25 mouse cellular contexts compared by ENCODE assay signal in genomic region chr19:43519226-43519625, GRCm38 (mm10). TPM values are rescaled to one million over a fixed set of nuclear protein-coding genes. Genes with fewer than 3 reads are reported as not detected.
A peak's percentile ranks its signal among the peaks of the same experiment; 100 is the strongest.
DNase-seq lines count a peak whose midpoint lies in the region; ATAC-seq and TF ChIP-seq lines count a peak whose summit lies in the region.
"Had no signal": no experiment of that assay in that cellular context is flagged by ENCODE, and none has a peak within 500 bp of the region (broad histone marks: within the 10 kb centered on the region; RNA-seq: fewer than 3 reads in every experiment).

No protein-coding gene starts in this region.

- no peak for TF ChIP-seq CTCF in gastrocnemius, adult 2 months (IDR thresholded peaks at IDR 0.05)

- intact Hi-C loops in gastrocnemius, adult 2 months (cut with DNase I) = no loop called here

- H3K27ac ChIP-seq in gastrocnemius, adult 2 months = peak overlapping the region; percentile 66
- H3K27ac ChIP-seq: embryonic facial prominence, embryonic 10.5 days; embryonic facial prominence, embryonic 15.5 days; forebrain, embryonic 13.5 days; heart, embryonic 10.5 days; heart, embryonic 15.5 days; hindbrain, embryonic 14.5 days; midbrain, embryonic 13.5 days had no signal

- ATAC-seq in monocyte, adult 5-6 weeks (replicated peaks; ENCODE audit: insufficient number of reproducible peaks, low FRiP score, low TSS enrichment, poor library complexity, severe bottlenecking) = no peak
- ATAC-seq: forebrain, embryonic 13.5 days; intestine, postnatal 0 days; lung, postnatal 0 days; midbrain, embryonic 13.5 days had no signal

- DNase-seq in gastrocnemius, adult 2 months = peak; percentile 7
- DNase-seq in gastrocnemius, adult 18-20 months (ENCODE audit: low spot score) = no peak
- DNase-seq in left cerebral cortex, adult 18-20 months (ENCODE audit: low spot score in 2 of 2) = peak; percentile 35 to 54
- no peak for DNase-seq in left cerebral cortex, adult 11 months (ENCODE audit: low spot score)
- peak; percentile 17 for DNase-seq in right cerebral cortex, postnatal 14 days
- no peak for DNase-seq in right cerebral cortex, postnatal 25 days
- DNase-seq: adrenal gland, postnatal 25 days; cerebellum, adult 2 months; cerebellum, postnatal 14 days; kidney, adult 9 months; kidney, postnatal 14 days; lung, adult 18-20 months; lung, postnatal 4 days; retina, postnatal 1 day; thymus, postnatal 4 days had no signal

- H3K4me3 ChIP-seq in gastrocnemius, adult 2 months = peak overlapping the region; percentile 41
- H3K4me3 ChIP-seq: embryonic facial prominence, embryonic 10.5 days; embryonic facial prominence, embryonic 15.5 days; forebrain, embryonic 13.5 days; heart, embryonic 10.5 days; heart, embryonic 15.5 days; midbrain, embryonic 13.5 days had no signal

RNA-seq across cellular contexts. Expression of gene Got1, which starts 5.2 kb away (rescaled TPM):
- 100 to 1,000 TPM; 316 to 792 TPM for total RNA-seq in gastrocnemius, adult 2 months (2021)
- 100 to 1,000 TPM; 394 to 432 TPM for total RNA-seq in gastrocnemius, adult 18-20 months (2021)
- total RNA-seq in left cerebral cortex, adult 18-20 months (2021) = 100 to 1,000 TPM; 407 to 417 TPM
- 8.9 to 15.1 TPM (median 11.3 TPM) in 3 replicates for total RNA-seq in monocyte, adult 5-6 weeks (2017)

Comparison
In these comparisons a context has a peak if more than half of its experiments do, and no peak if none do; other contexts are left out.
1. DNase-seq: peak in gastrocnemius, adult 2 months (single experiment), left cerebral cortex, adult 18-20 months (2 of 2) and right cerebral cortex, postnatal 14 days (single experiment); none in gastrocnemius, adult 18-20 months (single experiment), left cerebral cortex, adult 11 months (single experiment) and right cerebral cortex, postnatal 25 days (single experiment).
2. RNA of gene Got1, which starts 5.2 kb away (total RNA-seq): 316 to 792 TPM in gastrocnemius, adult 2 months, 394 to 432 TPM in gastrocnemius, adult 18-20 months and 407 to 417 TPM in left cerebral cortex, adult 18-20 months; 8.9 to 15.1 TPM in monocyte, adult 5-6 weeks; every median in the first group is over 10 times any median in the second.